Mouse (Mus musculus): ENCODE measurements around the gene Mlip. TPM values are rescaled to one million over a fixed set of nuclear protein-coding genes. Genes with fewer than 3 reads are reported as not detected.
A peak's percentile ranks its signal among the peaks of the same experiment; 100 is the strongest.

The Mlip gene
- total RNA-seq, 2 experiments from 2014 or later: 68.4 to 71.5 TPM

- intact Hi-C loops (cut with DNase I): no loop called here
- DNase-seq: no peak
These were observed 6.7 kb upstream of the Mlip start for GRCm38 (mm10) chr9:77359278-77359973.

- intact Hi-C loops (cut with DNase I): no loop called here
- DNase-seq: no peak
These were observed 1.2 kb upstream of the Mlip start for GRCm38 (mm10) chr9:77353942-77354341.

GRCm38 (mm10) chr9:77347704-77348103, 5.1 kb downstream of the Mlip start:
- DNase-seq: no peak
- intact Hi-C loops (cut with DNase I): no loop called here

- intact Hi-C loops (cut with DNase I): no loop called here
- DNase-seq: no peak
These were observed 8.5 kb downstream of the Mlip start for GRCm38 (mm10) chr9:77344318-77344717.

- intact Hi-C loops (cut with DNase I): no loop called here
- DNase-seq: no peak
These were observed 12.5 kb downstream of the Mlip start for GRCm38 (mm10) chr9:77340159-77340862.

GRCm38 (mm10) chr9:77339571-77340148, 13.1 kb downstream of the Mlip start:
- no peak for DNase-seq
- intact Hi-C loops (cut with DNase I): no loop called here

- DNase-seq: peak; percentile 12
- intact Hi-C loops (cut with DNase I): no loop called here
These were observed 17.4 kb downstream of the Mlip start for GRCm38 (mm10) chr9:77335370-77335769.

- intact Hi-C loops (cut with DNase I): no loop called here
- no peak for DNase-seq
These were observed 34.4 kb downstream of the Mlip start for GRCm38 (mm10) chr9:77318346-77318745.

GRCm38 (mm10) chr9:77310548-77310947, 42.2 kb downstream of the Mlip start:
- intact Hi-C loops (cut with DNase I): no loop called here
- no peak for DNase-seq

- DNase-seq: no peak
- intact Hi-C loops (cut with DNase I): no loop called here
These were observed 47.4 kb downstream of the Mlip start for GRCm38 (mm10) chr9:77305417-77305816.

- intact Hi-C loops (cut with DNase I): no loop called here
- DNase-seq: no peak
These were observed 50.4 kb downstream of the Mlip start for GRCm38 (mm10) chr9:77302340-77302739.

- intact Hi-C loops (cut with DNase I): no loop called here
These were observed 64.8 kb downstream of the Mlip start for GRCm38 (mm10) chr9:77287958-77288357.

GRCm38 (mm10) chr9:77279371-77279770, 73.4 kb downstream of the Mlip start:
- DNase-seq: no peak
- intact Hi-C loops (cut with DNase I): no loop called here

More at GRCm38 (mm10) chr9:77287958-77288357, 64.8 kb downstream of the Mlip start:
- no peak for DNase-seq

GRCm38 (mm10) chr9:77278055-77278454, 74.7 kb downstream of the Mlip start:
- no peak for DNase-seq

GRCm38 (mm10) chr9:77277270-77277669, 75.5 kb downstream of the Mlip start:
- no peak for DNase-seq
- intact Hi-C loops (cut with DNase I): no loop called here

More at GRCm38 (mm10) chr9:77278055-77278454, 74.7 kb downstream of the Mlip start:
- intact Hi-C loops (cut with DNase I): no loop called here

GRCm38 (mm10) chr9:77276451-77277154, 76.2 kb downstream of the Mlip start:
- intact Hi-C loops (cut with DNase I): no loop called here
- DNase-seq: no peak

GRCm38 (mm10) chr9:77272727-77273126, 80.0 kb downstream of the Mlip start:
- DNase-seq: no peak
- intact Hi-C loops (cut with DNase I): no loop called here

GRCm38 (mm10) chr9:77265268-77266017, 87.3 kb downstream of the Mlip start:
- DNase-seq: no peak
- intact Hi-C loops (cut with DNase I): no loop called here

GRCm38 (mm10) chr9:77259052-77259451, 93.7 kb downstream of the Mlip start:
- DNase-seq: no peak
- intact Hi-C loops (cut with DNase I): no loop called here

GRCm38 (mm10) chr9:77258265-77258664, 94.5 kb downstream of the Mlip start:
- DNase-seq: no peak
- intact Hi-C loops (cut with DNase I): no loop called here

Data from left cerebral cortex, postnatal 4 days (tissue).